Mouse (Mus musculus) thymus, postnatal 36 days (tissue): ENCODE measurements at regions not wholly inside any gene's neighbourhood (a gene's known extent, or its start where the extent isn't known, plus 50 kb on each side); places are given as distances from the start of the nearest gene placed in this dataset.
"Not testable (repeated sequence)": the region's sequence is repeated elsewhere in the genome, so short reads cannot be mapped to it uniquely, and the experiment has no call there.

Experiments
- DNase-seq, 2 experiments: peaks; one replicate each; pipeline ENCODE4 v3.0.0; 2022; ENCODE audit warnings: mixed read lengths in 2 of 2

DNA sequence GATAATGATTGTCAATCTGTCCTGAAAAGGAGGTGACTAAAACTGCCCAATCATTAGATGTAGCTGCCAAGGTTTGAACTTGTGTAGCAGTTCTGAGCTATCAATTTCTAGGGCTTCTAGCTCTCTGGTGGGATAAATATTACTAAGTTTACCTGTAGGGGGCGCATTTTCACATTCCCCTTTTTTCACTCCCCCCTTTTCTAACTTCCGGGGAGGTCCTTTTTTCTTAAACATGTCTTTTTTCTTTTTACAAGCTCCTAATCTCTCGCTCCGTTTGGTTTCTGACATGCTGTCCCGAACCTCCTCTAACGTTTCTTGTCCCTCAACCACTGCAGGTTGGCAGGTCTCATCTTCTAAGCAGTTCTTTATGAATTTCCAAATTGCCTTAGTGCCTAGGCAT lies 2129.0 kb downstream of the Cntnap5b start:
- not testable (repeated sequence) for DNase-seq

GRCm38 (mm10) chr1:101902154-101902825 lies 2129.7 kb downstream of the Cntnap5b start:
- DNase-seq: peak in 1 of 2 experiments; percentile 2

- DNase-seq: peak; percentile 1 to 10
Observed at GRCm38 (mm10) chr1:101902826-101903210, 2130.3 kb downstream of the Cntnap5b start.

- not testable (repeated sequence) for DNase-seq
Observed at GRCm38 (mm10) chr1:101916991-101917390, 2144.4 kb downstream of the Cntnap5b start.

DNA sequence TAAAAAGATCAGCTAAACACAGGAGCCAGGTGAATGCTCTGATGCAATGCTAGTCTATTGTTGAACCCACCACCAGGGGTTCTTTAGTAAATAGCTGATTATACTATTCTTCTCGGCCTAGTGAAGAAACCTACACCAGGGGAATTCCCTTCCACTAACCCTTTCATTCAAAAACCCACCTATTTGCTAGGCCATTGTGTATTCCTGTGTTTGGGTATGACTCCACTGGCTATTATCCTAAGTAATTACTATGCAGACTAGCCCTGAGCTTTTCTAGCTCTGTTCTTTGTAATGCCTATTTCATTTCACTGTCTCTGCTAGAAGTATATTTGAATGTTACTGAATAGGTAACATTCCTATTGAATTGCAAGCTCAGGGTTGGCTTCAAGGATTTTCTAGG lies 2146.3 kb downstream of the Cntnap5b start:
- DNase-seq: no peak

DNA sequence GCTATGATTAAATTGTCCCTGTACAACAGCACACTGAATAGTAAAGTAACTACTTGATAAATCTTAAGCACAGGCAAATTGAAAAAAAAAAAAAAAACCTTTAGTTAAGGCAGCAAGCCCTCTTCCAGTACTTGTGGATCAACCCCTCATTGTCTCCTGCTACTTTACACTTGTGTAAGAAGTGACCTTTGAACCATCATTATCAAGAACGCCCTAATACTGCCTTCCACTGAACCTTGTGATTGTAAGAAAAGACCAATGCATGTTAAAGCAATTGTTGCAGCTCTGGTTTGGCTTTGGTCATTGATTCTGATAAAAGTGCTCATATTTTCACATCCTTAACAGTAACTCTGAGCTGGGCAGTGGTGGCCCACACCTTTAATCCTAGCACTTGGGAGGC lies 2168.5 kb downstream of the Cntnap5b start:
- no peak for DNase-seq
